Mouse (Mus musculus) MEL (cell line): ENCODE results near the gene Cdc14b. TPM values are rescaled to one million over a fixed set of nuclear protein-coding genes. Genes with fewer than 3 reads are reported as not detected.

ENCODE experiments used
- DNase-seq: peaks from one replicate; pipeline ENCODE4 v3.0.0; 2011; ENCODE audit warnings: low read depth, low spot score
- H3K27ac ChIP-seq: 2 replicates; pipeline ENCODE4 v1.5.1; 2012; ENCODE audit warnings: low read depth, mild to moderate bottlenecking, control low read depth, low read length, moderate library complexity; ENCODE audit not compliant: control insufficient read depth
- H3K27me3 ChIP-seq, 2 experiments: fragments of 150-350 bp in 1 of 2; sonication (generic) in 1 of 2; 2 replicates each; pipeline ENCODE4 v1.6.1; 2012; ENCODE audit warnings: low read length in 2 of 2, mild to moderate bottlenecking in 2 of 2, improper control_type of control experiment in 1 of 2, moderate library complexity in 1 of 2; ENCODE audit not compliant: insufficient read depth in 2 of 2, control insufficient read depth in 1 of 2
- H3K36me3 ChIP-seq, 2 experiments: 2 replicates each; pipeline ENCODE4 v1.6.1; 2012 to 2014; ENCODE audit warnings: low read length in 2 of 2, improper control_type of control experiment in 1 of 2, inconsistent platforms in 1 of 2, mild to moderate bottlenecking in 1 of 2; ENCODE audit not compliant: insufficient read depth in 2 of 2, control insufficient read depth in 1 of 2
- H3K4me1 ChIP-seq, 2 experiments: fragments of 150-350 bp in 1 of 2; sonication (generic) in 1 of 2; 2 replicates each; pipeline ENCODE4 v1.6.1; 2012; ENCODE audit warnings: low read length in 2 of 2, improper control_type of control experiment in 1 of 2, mild to moderate bottlenecking in 1 of 2; ENCODE audit not compliant: insufficient read depth in 2 of 2, control insufficient read depth in 1 of 2
- H3K4me3 ChIP-seq, 2 experiments: fragments of 150-350 bp in 1 of 2; sonication (generic) in 1 of 2; 2 replicates each; pipeline ENCODE4 v1.5.1; 2012; ENCODE audit warnings: low read depth in 2 of 2, low read length in 2 of 2, mild to moderate bottlenecking in 2 of 2, moderate library complexity in 2 of 2, control low read depth in 1 of 2, improper control_type of control experiment in 1 of 2; ENCODE audit not compliant: control insufficient read depth in 1 of 2, insufficient read depth in 1 of 2
- H3K79me2 ChIP-seq: 2 replicates; pipeline ENCODE4 v1.6.1; 2012; ENCODE audit warnings: mild to moderate bottlenecking, low read length, moderate library complexity; ENCODE audit not compliant: control insufficient read depth, poor library complexity, insufficient read depth
- H3K9ac ChIP-seq: 2 replicates; pipeline ENCODE4 v1.6.1; 2012; ENCODE audit warnings: low read depth, mild to moderate bottlenecking, control low read depth, low read length, moderate library complexity; ENCODE audit not compliant: control insufficient read depth, poor library complexity, severe bottlenecking
- H3K9me3 ChIP-seq: fragments of 150-350 bp; sonication (generic); replicated peaks from 2 replicates; pipeline ENCODE4 v1.6.1; 2012; ENCODE audit warnings: mild to moderate bottlenecking, low read length, improper control_type of control experiment, moderate library complexity; ENCODE audit not compliant: insufficient read depth
- BHLHE40 ChIP-seq: IDR thresholded peaks from 2 replicates; pipeline ENCODE4 v1.6.1; 2012; ENCODE audit warnings: low read depth, mild to moderate bottlenecking, inconsistent platforms, low read length, improper control_type of control experiment, borderline replicate concordance
- CHD1 ChIP-seq: IDR thresholded peaks from 2 replicates; pipeline ENCODE4 v1.6.1; 2012; ENCODE audit warnings: low read depth, mild to moderate bottlenecking, inconsistent platforms, low read length, improper control_type of control experiment
- EP300 ChIP-seq, 2 experiments: IDR thresholded peaks; 2 replicates each; pipeline ENCODE4 v1.6.1; 2011; ENCODE audit warnings: improper control_type of control experiment in 2 of 2, low read length in 2 of 2, low read depth in 1 of 2, mild to moderate bottlenecking in 1 of 2
- ETS1 ChIP-seq: IDR thresholded peaks from 2 replicates; pipeline ENCODE4 v1.6.1; 2012; ENCODE audit warnings: low read depth, mild to moderate bottlenecking, inconsistent platforms, low read length, improper control_type of control experiment, moderate library complexity
- GABPA ChIP-seq: IDR thresholded peaks from 2 replicates; pipeline ENCODE4 v1.6.1; 2012; ENCODE audit warnings: low read depth, mild to moderate bottlenecking, inconsistent platforms, low read length, improper control_type of control experiment, moderate library complexity
- GATA1 ChIP-seq: IDR thresholded peaks from 2 replicates; pipeline ENCODE4 v1.6.1; 2011; ENCODE audit warnings: low read depth, low read length, improper control_type of control experiment
- HCFC1 ChIP-seq: IDR thresholded peaks from 2 replicates; pipeline ENCODE4 v1.6.1; 2012; ENCODE audit warnings: low read depth, mild to moderate bottlenecking, inconsistent platforms, low read length, improper control_type of control experiment, moderate library complexity
- JUND ChIP-seq: IDR thresholded peaks from 2 replicates; pipeline ENCODE4 v1.6.1; 2011; ENCODE audit warnings: low read depth, mild to moderate bottlenecking, improper control_type of control experiment, low read length
- KAT2A ChIP-seq: conservative IDR thresholded peaks from 2 replicates; pipeline ENCODE4 v1.6.1; 2012; ENCODE audit warnings: low read depth, low read length, improper control_type of control experiment, inconsistent platforms
- MAFK ChIP-seq: IDR thresholded peaks from 2 replicates; pipeline ENCODE4 v1.6.1; 2011; ENCODE audit warnings: low read depth, mild to moderate bottlenecking, low read length, improper control_type of control experiment, borderline replicate concordance
- MXI1 ChIP-seq: IDR thresholded peaks from 2 replicates; pipeline ENCODE4 v1.6.1; 2011; ENCODE audit warnings: mild to moderate bottlenecking, low read depth, low read length, improper control_type of control experiment
- MYB ChIP-seq: IDR thresholded peaks from 2 replicates; pipeline ENCODE4 v1.6.1; 2011; ENCODE audit warnings: mild to moderate bottlenecking, low read depth, low read length, improper control_type of control experiment
- MYC ChIP-seq: IDR thresholded peaks from 2 replicates; pipeline ENCODE4 v1.6.1; 2011; ENCODE audit warnings: low read depth, mild to moderate bottlenecking, low read length, improper control_type of control experiment, moderate library complexity
- NELFE ChIP-seq: IDR thresholded peaks from 2 replicates; pipeline ENCODE4 v1.6.1; 2011; ENCODE audit warnings: low read depth, low read length, improper control_type of control experiment
- NRF1 ChIP-seq: IDR thresholded peaks from 2 replicates; pipeline ENCODE4 v1.6.1; 2014; ENCODE audit warnings: low read depth, mild to moderate bottlenecking, inconsistent platforms, low read length, improper control_type of control experiment, moderate library complexity; ENCODE audit not compliant: poor library complexity, insufficient read depth, severe bottlenecking
- POLR2AphosphoS2 ChIP-seq: IDR thresholded peaks from 2 replicates; pipeline ENCODE4 v1.6.1; 2011; ENCODE audit warnings: low read length, improper control_type of control experiment
- RAD21 ChIP-seq: IDR thresholded peaks from 2 replicates; pipeline ENCODE4 v1.6.1; 2011; ENCODE audit warnings: mild to moderate bottlenecking, low read depth, low read length, improper control_type of control experiment
- RCOR1 ChIP-seq: IDR thresholded peaks from 2 replicates; pipeline ENCODE4 v1.6.1; 2012; ENCODE audit warnings: low read depth, mild to moderate bottlenecking, inconsistent platforms, low read length, improper control_type of control experiment
- SMC3 ChIP-seq: IDR thresholded peaks from 2 replicates; pipeline ENCODE4 v1.6.1; 2011; ENCODE audit warnings: low read depth, low read length, improper control_type of control experiment
- TAL1 ChIP-seq: IDR thresholded peaks from 2 replicates; pipeline ENCODE4 v1.6.1; 2012; ENCODE audit warnings: mild to moderate bottlenecking, inconsistent platforms, low read length, moderate library complexity, mixed read lengths
- TBP ChIP-seq: IDR thresholded peaks from 2 replicates; pipeline ENCODE4 v1.8.0; 2011; ENCODE audit warnings: low read depth, low read length, improper control_type of control experiment
- TCF12 ChIP-seq: IDR thresholded peaks from 2 replicates; pipeline ENCODE4 v1.6.1; 2014; ENCODE audit warnings: low read depth, mild to moderate bottlenecking, inconsistent platforms, low read length, improper control_type of control experiment, moderate library complexity
- ZC3H11A ChIP-seq: IDR thresholded peaks from 2 replicates; pipeline ENCODE4 v1.6.1; 2012; ENCODE audit warnings: low read depth, mild to moderate bottlenecking, inconsistent platforms, low read length, improper control_type of control experiment
- ZKSCAN1 ChIP-seq: IDR thresholded peaks from 2 replicates; pipeline ENCODE4 v1.6.1; 2012; ENCODE audit warnings: low read depth, mild to moderate bottlenecking, inconsistent platforms, low read length, improper control_type of control experiment, moderate library complexity
- ZMIZ1 ChIP-seq: IDR thresholded peaks from 2 replicates; pipeline ENCODE4 v1.6.1; 2012; ENCODE audit warnings: low read depth, mild to moderate bottlenecking, inconsistent platforms, low read length, improper control_type of control experiment, moderate library complexity
- polyA plus RNA-seq, 2 experiments: library from polyadenylated mRNA; stranded (reverse) in 1 of 2; unstranded in 1 of 2; fragments of >175 nt in 1 of 2; fragments of >200 nt in 1 of 2; gene quantifications; 2 replicates each; pipeline versions ENCODE4 v1.2.1 to v1.2.4; 2012; ENCODE audit warnings: low replicate concordance in 2 of 2, low read depth in 1 of 2; ENCODE audit not compliant: insufficient read length in 2 of 2, insufficient read depth in 1 of 2, missing spikeins in 1 of 2
- total RNA-seq: library from RNA; depleted of rRNA; stranded (reverse); fragments of 300-350 nt; gene quantifications from 2 replicates; pipeline ENCODE4 v1.2.3, GENCODE M21; 2012

Gene Cdc14b
- total and polyA plus RNA-seq, 3 experiments: 18.7 to 28.3 TPM; not detected in 1

GRCm38 (mm10) chr13:64286791-64287190 lies 11.7 kb upstream of the Cdc14b start:
- H3K79me2 ChIP-seq: no peaks in the 10 kb centered on the region
- H3K9ac ChIP-seq: no peak overlapping the region
- no peak overlapping the region for H3K4me3 ChIP-seq
- peaks cover 0 to 4% of the 10 kb centered on the region in 2 experiments; a peak in 1 of 4 replicates for H3K4me1 ChIP-seq
- no peak overlapping the region for H3K27ac ChIP-seq
- no peak for DNase-seq
- TF ChIP-seq MAFK (no peak), TBP (no peak), GATA1 (no peak), BHLHE40 (no peak), MYC (no peak), NRF1 (no peak), ZMIZ1 (no peak), HCFC1 (no peak), MXI1 (no peak), JUND (no peak), CHD1 (no peak), TCF12 (no peak), POLR2AphosphoS2 (no peak), KAT2A (no peak), EP300 (IDR thresholded peaks at IDR 0.05; ENCODE audit: low read depth in 1 of 2, low read length in 2 of 2) (no peak), RCOR1 (no peak), ZKSCAN1 (no peak), SMC3 (no peak), GABPA (no peak)
- H3K27me3 ChIP-seq: no peaks in the 10 kb centered on the region
- no peaks in the 10 kb centered on the region for H3K9me3 ChIP-seq
- H3K36me3 ChIP-seq: peaks cover 0 to 7% of the 10 kb centered on the region in 2 experiments; a peak in 2 of 4 replicates

- no peaks in the 10 kb centered on the region for H3K79me2 ChIP-seq
Measured at GRCm38 (mm10) chr13:64286321-64286720, 11.2 kb upstream of the Cdc14b start.

More at GRCm38 (mm10) chr13:64286321-64286720, 11.2 kb upstream of the Cdc14b start:
- Histone ChIP-seq H3K36me3 (peaks cover 0 to 7% of the 10 kb centered on the region in 2 experiments; a peak in 2 of 4 replicates), H3K27ac (no peak overlapping the region), H3K4me1 (peaks cover 0 to 4% of the 10 kb centered on the region in 2 experiments; a peak in 1 of 4 replicates), H3K4me3 (no peak overlapping the region), H3K27me3 (no peaks in the 10 kb centered on the region)
- peak; percentile 56 for DNase-seq
- TF ChIP-seq TCF12 (peak; percentile 48; the same call in 1 of the 2 replicates), MXI1 (no peak), HCFC1 (no peak), MAFK (peak; percentile 58; the same call in 1 of the 2 replicates), GABPA (no peak), EP300 (IDR thresholded peaks at IDR 0.05; ENCODE audit: low read depth in 1 of 2, low read length in 2 of 2) (peak; percentile 39 to 41; a peak in 2 of 4 replicates), TAL1 (0 out of 2 replicates have a peak, but pooled peaks have one; percentile 10), ZC3H11A (no peak), NELFE (no peak), KAT2A (no peak), GATA1 (peak; percentile 66), MYB (no peak), NRF1 (no peak), TBP (no peak), ETS1 (peak; percentile 37; the same call in 1 of the 2 replicates), RAD21 (no peak), JUND (no peak), CHD1 (no peak), RCOR1 (peak; percentile 81; the same call in 1 of the 2 replicates), BHLHE40 (no peak)
- TF ChIP-seq, all 39 proteins: peak for 7
- Histone ChIP-seq H3K9me3 (no peaks in the 10 kb centered on the region), H3K9ac (no peak overlapping the region)
